Mouse (Mus musculus): ENCODE measurements around the gene Pjvk. TPM values are rescaled to one million over a fixed set of nuclear protein-coding genes. Genes with fewer than 3 reads are reported as not detected.

Pjvk gene
- polyA plus RNA-seq, 1 experiment from 2014 or later: 2.7 TPM

GRCm38 (mm10) chr2:76672134-76672745 lies 24.0 kb downstream of the Pjvk start:
- no peak for ATAC-seq (replicated peaks; ENCODE audit: low FRiP score)
- WGBS: 16% methylated on average over 9 of the region's 9 CpGs
- Histone ChIP-seq H3K9ac (peak overlapping the region; percentile 60), H3K36me3 (peaks cover 10% of the 10 kb centered on the region; the same call in 1 of the 2 replicates), H3K4me2 (peak overlapping the region; percentile 77), H3K27me3 (no peaks in the 10 kb centered on the region), H3K4me1 (peaks cover 29% of the 10 kb centered on the region), H3K9me3 (replicated peaks) (no peaks in the 10 kb centered on the region), H3K27ac (peak overlapping the region; percentile 91), H3K4me3 (replicated peaks) (peak overlapping the region; percentile 54)

DNA sequence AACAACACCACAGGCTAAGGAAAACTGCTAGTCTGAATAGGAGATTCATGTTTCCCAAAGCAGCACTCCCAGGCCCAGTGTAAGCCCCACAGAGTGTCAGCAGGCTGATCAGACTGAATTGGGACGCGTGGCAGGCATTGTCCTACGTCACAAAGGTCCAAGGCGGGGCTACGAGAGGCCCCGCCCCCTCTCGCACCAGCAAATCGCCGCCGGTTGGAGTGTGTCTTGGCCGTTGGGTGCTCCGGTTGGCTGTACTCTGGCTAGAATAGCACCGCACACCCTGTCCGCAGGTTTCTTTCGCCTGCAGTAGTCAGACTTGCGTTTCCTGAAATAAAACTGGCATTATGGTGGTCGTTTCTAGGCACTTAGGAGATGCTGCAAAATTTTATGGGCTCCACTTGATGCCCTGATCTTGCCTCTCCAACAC lies 24.7 kb downstream of the Pjvk start, which contains the start of gene Fkbp7:
Gene Fkbp7 (minus strand): TSS at position 151 of the 427 bp plus-strand sequence.
- H3K4me2 ChIP-seq: peak within 1 kb of the TSS; percentile 77
- peak; percentile 90 for ATAC-seq (replicated peaks; ENCODE audit: low FRiP score)
- H3K4me3 ChIP-seq (replicated peaks): peak within 1 kb of the TSS; percentile 54
- under 1% methylated on average over 17 of the region's 17 CpGs for WGBS
- peaks cover 9% of the 10 kb centered on the region; the same call in 1 of the 2 replicates for H3K36me3 ChIP-seq
- H3K9me3 ChIP-seq (replicated peaks): no peaks in the 10 kb centered on the region
- peaks cover 32% of the 10 kb centered on the region for H3K4me1 ChIP-seq
- H3K27ac ChIP-seq: peak within 1 kb of the TSS; percentile 91
- H3K9ac ChIP-seq: peak within 1 kb of the TSS; percentile 60
- H3K27me3 ChIP-seq: no peaks in the 10 kb centered on the region

- ATAC-seq (replicated peaks; ENCODE audit: low FRiP score): no peak
- Histone ChIP-seq H3K4me2 (peak overlapping the region; percentile 77), H3K4me1 (peaks cover 32% of the 10 kb centered on the region), H3K27ac (peak overlapping the region; percentile 91), H3K4me3 (replicated peaks) (peak overlapping the region; percentile 54), H3K27me3 (no peaks in the 10 kb centered on the region), H3K36me3 (peaks cover 9% of the 10 kb centered on the region; the same call in 1 of the 2 replicates), H3K9me3 (replicated peaks) (no peaks in the 10 kb centered on the region), H3K9ac (no peak overlapping the region)
- WGBS: 45% methylated on average over 7 of the region's 7 CpGs
Observed at GRCm38 (mm10) chr2:76673472-76674081, 25.3 kb downstream of the Pjvk start.

GRCm38 (mm10) chr2:76674725-76675427 lies 26.6 kb downstream of the Pjvk start, which contains the start of gene Plekha3:
Plekha3 (plus strand) TSS chr2:76675281.
- Histone ChIP-seq H3K27me3 (no peaks in the 10 kb centered on the region), H3K27ac (peak within 1 kb of the TSS; percentile 92), H3K36me3 (peaks cover 7% of the 10 kb centered on the region), H3K9me3 (replicated peaks) (no peaks in the 10 kb centered on the region), H3K4me3 (replicated peaks) (peak within 1 kb of the TSS; percentile 93), H3K4me2 (peak within 1 kb of the TSS; percentile 72), H3K4me1 (peaks cover 32% of the 10 kb centered on the region), H3K9ac (peak within 1 kb of the TSS; percentile 92)
- 5% methylated on average over 45 of the region's 52 CpGs for WGBS
- peak; percentile 80 for ATAC-seq (replicated peaks; ENCODE audit: low FRiP score)

GRCm38 (mm10) chr2:76675451-76675850 lies 27.2 kb downstream of the Pjvk start:
- H3K9me3 ChIP-seq (replicated peaks): no peaks in the 10 kb centered on the region
- no peaks in the 10 kb centered on the region for H3K27me3 ChIP-seq
- H3K9ac ChIP-seq: peak overlapping the region; percentile 92
- H3K4me3 ChIP-seq (replicated peaks): peak overlapping the region; percentile 93
- under 1% methylated on average over 41 of the region's 44 CpGs for WGBS
- H3K27ac ChIP-seq: peak overlapping the region; percentile 92
- H3K4me2 ChIP-seq: peak overlapping the region; percentile 72
- H3K4me1 ChIP-seq: peaks cover 32% of the 10 kb centered on the region
- peak; percentile 50 for ATAC-seq (replicated peaks; ENCODE audit: low FRiP score)
- H3K36me3 ChIP-seq: peaks cover 13% of the 10 kb centered on the region

DNA sequence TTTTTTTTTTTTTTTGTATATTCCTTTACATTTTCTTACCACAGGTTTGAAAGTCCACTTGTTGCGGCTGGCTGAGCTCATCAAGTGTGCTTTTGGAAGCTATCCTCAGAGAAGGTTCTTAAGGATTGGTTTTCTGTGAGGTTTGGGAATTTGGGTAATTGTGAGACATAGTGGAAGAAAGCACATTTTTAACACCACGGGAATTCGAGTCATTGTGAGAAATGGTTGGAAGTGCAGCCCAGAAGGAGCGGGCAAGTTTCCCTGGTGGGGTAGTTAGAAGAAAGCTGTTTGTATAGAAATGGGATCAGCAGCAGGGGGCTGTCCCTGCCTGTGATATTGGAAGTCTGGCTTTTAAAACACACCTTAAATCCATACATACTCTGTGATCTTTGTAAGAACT lies 27.7 kb downstream of the Pjvk start:
- H3K36me3 ChIP-seq: peaks cover 18% of the 10 kb centered on the region
- WGBS: 4% methylated on average over 4 of the region's 4 CpGs
- H3K4me1 ChIP-seq: peaks cover 32% of the 10 kb centered on the region
- peak overlapping the region; percentile 72 for H3K4me2 ChIP-seq
- no peak for ATAC-seq (replicated peaks; ENCODE audit: low FRiP score)
- H3K27me3 ChIP-seq: no peaks in the 10 kb centered on the region
- no peaks in the 10 kb centered on the region for H3K9me3 ChIP-seq (replicated peaks)
- peak overlapping the region; percentile 93 for H3K4me3 ChIP-seq (replicated peaks)
- H3K27ac ChIP-seq: peak overlapping the region; percentile 49; the same call in 1 of the 2 replicates
- H3K9ac ChIP-seq: peak overlapping the region; percentile 92

GRCm38 (mm10) chr2:76676401-76677226 lies 28.3 kb downstream of the Pjvk start:
- Histone ChIP-seq H3K36me3 (peaks cover 23% of the 10 kb centered on the region), H3K4me3 (replicated peaks) (peak overlapping the region; percentile 93), H3K27me3 (no peaks in the 10 kb centered on the region), H3K9me3 (replicated peaks) (no peaks in the 10 kb centered on the region), H3K4me1 (peaks cover 31% of the 10 kb centered on the region), H3K9ac (peak overlapping the region; percentile 92), H3K4me2 (peak overlapping the region; percentile 72), H3K27ac (peak overlapping the region; percentile 49; the same call in 1 of the 2 replicates)
- ATAC-seq (replicated peaks; ENCODE audit: low FRiP score): no peak
- WGBS: 37% methylated on average over 13 of the region's 13 CpGs

- no peak overlapping the region for H3K4me2 ChIP-seq
- WGBS: 76% methylated on average over 8 of the region's 8 CpGs
- H3K4me1 ChIP-seq: peaks cover 3% of the 10 kb centered on the region; the same call in 1 of the 2 replicates
- ATAC-seq (replicated peaks; ENCODE audit: low FRiP score): no peak
- H3K9ac ChIP-seq: no peak overlapping the region
- H3K9me3 ChIP-seq (replicated peaks): no peaks in the 10 kb centered on the region
- no peak overlapping the region for H3K27ac ChIP-seq
- no peaks in the 10 kb centered on the region for H3K27me3 ChIP-seq
- H3K4me3 ChIP-seq (replicated peaks): no peak overlapping the region
- peaks cover 78% of the 10 kb centered on the region for H3K36me3 ChIP-seq
Observed at GRCm38 (mm10) chr2:76682301-76682700, 34.0 kb downstream of the Pjvk start.

DNA sequence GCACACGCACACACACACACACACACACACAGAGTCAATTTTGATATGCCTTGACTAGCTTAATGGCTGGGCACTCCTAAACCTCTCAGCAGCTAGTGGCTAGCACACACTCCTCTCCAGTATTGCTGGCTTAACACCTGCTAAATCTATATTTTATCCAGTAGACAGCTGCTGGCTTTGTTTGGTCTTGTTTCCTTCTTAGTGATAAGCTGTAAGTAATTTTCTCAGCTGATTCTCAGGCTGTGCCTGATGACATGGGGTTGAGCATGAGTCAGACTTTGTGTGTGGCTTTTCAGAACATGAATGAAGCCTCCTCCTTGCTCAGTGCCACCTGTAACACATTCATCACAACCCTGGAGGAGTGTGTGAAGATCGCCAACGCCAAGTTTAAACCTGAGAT lies 38.7 kb downstream of the Pjvk start:
- ATAC-seq (replicated peaks; ENCODE audit: low FRiP score): no peak
- WGBS: 91% methylated on average over 3 of the region's 3 CpGs
- Histone ChIP-seq H3K4me2 (no peak overlapping the region), H3K4me1 (no peaks in the 10 kb centered on the region), H3K27me3 (no peaks in the 10 kb centered on the region), H3K9me3 (replicated peaks) (no peaks in the 10 kb centered on the region), H3K27ac (no peak overlapping the region), H3K36me3 (peaks cover 92% of the 10 kb centered on the region), H3K9ac (no peak overlapping the region), H3K4me3 (replicated peaks) (no peak overlapping the region)

GRCm38 (mm10) chr2:76687608-76688007 lies 39.3 kb downstream of the Pjvk start:
- no peak for ATAC-seq (replicated peaks; ENCODE audit: low FRiP score)
- Histone ChIP-seq H3K27ac (no peak overlapping the region), H3K9ac (no peak overlapping the region), H3K9me3 (replicated peaks) (no peaks in the 10 kb centered on the region), H3K4me1 (no peaks in the 10 kb centered on the region), H3K36me3 (peaks cover 92% of the 10 kb centered on the region), H3K27me3 (no peaks in the 10 kb centered on the region), H3K4me2 (no peak overlapping the region), H3K4me3 (replicated peaks) (no peak overlapping the region)
- 65% methylated on average over 3 of the region's 3 CpGs for WGBS

DNA sequence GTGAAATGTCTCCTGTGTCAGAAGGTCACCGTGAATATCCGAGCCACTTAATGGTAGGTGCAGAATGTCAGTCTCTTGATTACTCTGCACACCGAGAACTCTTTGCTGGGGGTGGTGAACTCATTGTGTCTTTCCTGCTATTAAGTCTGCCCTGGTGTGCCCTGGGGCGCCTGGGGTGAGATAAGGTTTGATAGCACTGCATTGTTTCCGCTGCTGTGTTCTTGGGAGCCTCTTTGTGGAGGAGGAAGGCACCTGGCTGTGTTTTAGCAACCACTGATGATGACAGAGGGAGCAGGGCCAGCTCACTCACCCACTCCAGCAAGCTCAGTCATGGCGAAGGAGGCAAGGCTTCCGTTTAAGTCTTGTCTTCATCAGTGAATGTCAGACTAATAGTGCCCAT lies 39.9 kb downstream of the Pjvk start:
- Histone ChIP-seq H3K27me3 (no peaks in the 10 kb centered on the region), H3K9ac (no peak overlapping the region), H3K4me2 (no peak overlapping the region), H3K9me3 (replicated peaks) (no peaks in the 10 kb centered on the region), H3K36me3 (peaks cover 92% of the 10 kb centered on the region), H3K4me1 (no peaks in the 10 kb centered on the region), H3K27ac (no peak overlapping the region), H3K4me3 (replicated peaks) (no peak overlapping the region)
- no peak for ATAC-seq (replicated peaks; ENCODE audit: low FRiP score)
- WGBS: 47% methylated on average over 7 of the region's 7 CpGs
